Mouse (Mus musculus) CH12.LX (cell line): ENCODE measurements at regions not wholly inside any gene's neighbourhood (a gene's known extent, or its start where the extent isn't known, plus 50 kb on each side); places are given as distances from the start of the nearest gene placed in this dataset.

Experiments used
- CTCF ChIP-seq, 2 experiments: IDR thresholded peaks in 1 of 2; conservative IDR thresholded peaks in 1 of 2; 2 replicates each; pipeline ENCODE4 v1.5.1; 2011 to 2012; ENCODE audit warnings: low read depth in 2 of 2, low read length in 2 of 2, improper control_type of control experiment in 1 of 2, inconsistent platforms in 1 of 2, mild to moderate bottlenecking in 1 of 2, moderate library complexity in 1 of 2
- ELF1 ChIP-seq: IDR thresholded peaks from 2 replicates; pipeline ENCODE4 v1.6.1; 2014; ENCODE audit warnings: low read depth, mild to moderate bottlenecking, inconsistent platforms, low read length, improper control_type of control experiment
- MAFK ChIP-seq: IDR thresholded peaks from 2 replicates; pipeline ENCODE4 v1.6.1; 2011; ENCODE audit warnings: low read length, improper control_type of control experiment; ENCODE audit not compliant: insufficient replicate concordance
- MAX ChIP-seq: IDR thresholded peaks from 2 replicates; pipeline ENCODE4 v1.6.1; 2011; ENCODE audit warnings: low read length, improper control_type of control experiment
- MEF2A ChIP-seq: IDR thresholded peaks from 2 replicates; pipeline ENCODE4 v1.6.1; 2014; ENCODE audit warnings: low read depth, mild to moderate bottlenecking, inconsistent platforms, low read length, improper control_type of control experiment, borderline replicate concordance
- MXI1 ChIP-seq: IDR thresholded peaks from 2 replicates; pipeline ENCODE4 v1.6.1; 2011; ENCODE audit warnings: mild to moderate bottlenecking, low read depth, low read length, improper control_type of control experiment
- MYC ChIP-seq: IDR thresholded peaks from 2 replicates; pipeline ENCODE4 v1.6.1; 2011; ENCODE audit warnings: low read depth, mild to moderate bottlenecking, improper control_type of control experiment, low read length
- PAX5 ChIP-seq: IDR thresholded peaks from 2 replicates; pipeline ENCODE4 v1.6.1; 2012; ENCODE audit warnings: low read length, inconsistent platforms, mixed read lengths
- POLR2AphosphoS2 ChIP-seq: IDR thresholded peaks from 2 replicates; pipeline ENCODE4 v1.6.1; 2011; ENCODE audit warnings: low read depth, low read length, improper control_type of control experiment
- RAD21 ChIP-seq: IDR thresholded peaks from 2 replicates; pipeline ENCODE4 v1.6.1; 2011; ENCODE audit warnings: low read depth, mild to moderate bottlenecking, low read length, improper control_type of control experiment, moderate library complexity
- TBP ChIP-seq: conservative IDR thresholded peaks from 2 replicates; pipeline ENCODE4 v1.6.1; 2011; ENCODE audit warnings: low read depth, low read length, improper control_type of control experiment
- USF1 ChIP-seq: IDR thresholded peaks from 2 replicates; pipeline ENCODE4 v1.6.1; 2014; ENCODE audit warnings: low read depth, mild to moderate bottlenecking, inconsistent platforms, low read length, improper control_type of control experiment
- ZC3H11A ChIP-seq: IDR thresholded peaks from 2 replicates; pipeline ENCODE4 v1.6.1; 2012; ENCODE audit warnings: low read depth, mild to moderate bottlenecking, inconsistent platforms, low read length, improper control_type of control experiment
- ZMIZ1 ChIP-seq: IDR thresholded peaks from 2 replicates; pipeline ENCODE4 v1.6.1; 2012; ENCODE audit warnings: low read depth, mild to moderate bottlenecking, inconsistent platforms, low read length, improper control_type of control experiment

DNA sequence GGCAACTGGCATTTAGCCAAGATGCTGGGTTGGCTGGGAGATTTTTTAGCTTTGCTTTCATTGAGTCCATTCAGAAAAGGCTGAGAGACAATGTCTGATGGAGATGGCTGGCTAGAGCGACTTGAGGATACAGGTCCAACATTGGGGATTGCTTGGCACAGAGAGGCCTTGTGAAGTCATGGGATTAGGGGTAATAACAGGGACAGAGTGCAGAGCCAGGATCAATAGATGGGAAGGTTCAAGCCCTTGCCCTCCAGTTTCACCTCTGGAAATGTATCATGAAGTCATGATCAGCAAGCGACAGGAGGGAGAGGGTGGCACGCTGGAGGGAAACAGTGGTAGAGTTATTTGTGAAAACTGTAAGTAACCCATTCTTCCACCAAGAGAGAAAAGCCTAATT, 360.5 kb upstream of the Vstm2b start:
- no peak for TF ChIP-seq ZMIZ1
- TF ChIP-seq MYC, result no peak
- TF ChIP-seq CTCF (conservative IDR thresholded peaks at IDR 0.05 in 1 of 2, IDR thresholded peaks at IDR 0.05 in 1 of 2; ENCODE audit: low read depth in 2 of 2, low read length in 2 of 2), result no peak
- no peak for TF ChIP-seq PAX5
- TF ChIP-seq USF1, result no peak
- TF ChIP-seq ELF1, result no peak
- no peak for TF ChIP-seq ZC3H11A
- TF ChIP-seq MAX, result no peak
- no peak for TF ChIP-seq MXI1
- TF ChIP-seq MAFK, result no peak
- TF ChIP-seq TBP, result no peak
- no peak for TF ChIP-seq POLR2AphosphoS2
- no peak for TF ChIP-seq RAD21
- no peak for TF ChIP-seq MEF2A
